Mouse (Mus musculus) 3T3-L1 (cell line): ENCODE results near the gene Nup160.

Source experiments
- DNase-seq: peaks from one replicate; pipeline ENCODE4 v3.0.0-alpha.2; 2015; ENCODE audit warnings: low read depth, low spot score

Nup160 gene

DNA sequence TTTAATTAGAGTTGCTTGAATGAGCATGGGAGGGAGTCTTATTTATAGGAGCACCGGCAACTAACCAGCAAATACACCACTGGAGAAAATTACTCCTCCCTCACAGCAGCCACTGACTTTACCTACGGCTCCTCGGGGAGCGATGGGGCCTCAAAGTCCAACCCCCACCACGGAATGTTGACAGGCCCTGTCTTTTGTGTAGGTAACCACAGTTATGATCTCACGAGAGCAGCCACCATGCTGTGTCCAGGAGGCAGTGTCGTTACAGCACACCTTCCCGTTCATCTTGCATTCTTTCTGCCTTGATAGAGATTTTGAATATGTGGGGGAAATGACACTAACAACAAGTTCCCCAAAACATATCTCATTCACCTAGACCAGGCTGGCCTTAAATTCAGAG lies at the start of gene Nup160:
Gene Nup160, plus strand, starts transcription at position 209 of the 400 bp plus-strand sequence.
- DNase-seq: no peak

DNA sequence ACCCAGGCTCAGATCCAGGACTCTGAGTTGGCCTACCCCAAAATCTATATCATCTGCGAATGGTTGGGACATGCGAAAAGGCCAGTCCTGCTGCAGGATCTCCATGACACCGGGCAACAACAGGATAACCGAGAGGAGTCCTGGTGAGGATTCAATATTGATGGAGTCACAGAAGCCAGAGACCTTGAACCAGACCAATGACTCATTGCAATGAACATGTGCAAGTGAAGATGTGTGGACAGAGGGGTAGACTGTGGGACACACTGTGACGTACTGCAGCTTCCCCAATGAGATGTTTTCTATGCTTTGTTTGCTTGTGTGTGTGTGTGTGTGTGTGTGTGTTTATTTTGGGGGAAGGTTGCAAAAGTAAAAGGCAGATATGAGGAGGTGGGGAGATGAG lies 48.8 kb upstream of the Nup160 start:
- no peak for DNase-seq

DNA sequence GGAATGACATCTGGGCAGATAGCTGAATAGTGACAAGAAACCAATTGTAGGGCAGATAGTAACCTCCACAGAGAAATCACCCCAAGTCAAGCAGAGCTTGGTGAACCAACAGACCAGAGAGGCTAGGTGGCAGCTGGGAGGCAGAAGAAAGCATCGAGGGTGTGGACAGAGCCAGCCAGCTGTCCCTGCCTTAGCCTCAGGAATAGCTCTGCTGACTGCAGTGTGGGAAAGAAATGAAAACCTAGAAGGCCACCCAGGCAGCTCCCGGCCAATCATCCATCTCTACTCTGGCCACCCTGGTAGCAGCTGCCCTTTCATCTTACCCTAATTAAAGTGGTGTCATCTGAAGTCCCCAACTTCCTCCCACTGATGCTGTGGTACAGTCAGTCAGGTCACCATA lies 47.5 kb upstream of the Nup160 start:
- DNase-seq: no peak

DNA sequence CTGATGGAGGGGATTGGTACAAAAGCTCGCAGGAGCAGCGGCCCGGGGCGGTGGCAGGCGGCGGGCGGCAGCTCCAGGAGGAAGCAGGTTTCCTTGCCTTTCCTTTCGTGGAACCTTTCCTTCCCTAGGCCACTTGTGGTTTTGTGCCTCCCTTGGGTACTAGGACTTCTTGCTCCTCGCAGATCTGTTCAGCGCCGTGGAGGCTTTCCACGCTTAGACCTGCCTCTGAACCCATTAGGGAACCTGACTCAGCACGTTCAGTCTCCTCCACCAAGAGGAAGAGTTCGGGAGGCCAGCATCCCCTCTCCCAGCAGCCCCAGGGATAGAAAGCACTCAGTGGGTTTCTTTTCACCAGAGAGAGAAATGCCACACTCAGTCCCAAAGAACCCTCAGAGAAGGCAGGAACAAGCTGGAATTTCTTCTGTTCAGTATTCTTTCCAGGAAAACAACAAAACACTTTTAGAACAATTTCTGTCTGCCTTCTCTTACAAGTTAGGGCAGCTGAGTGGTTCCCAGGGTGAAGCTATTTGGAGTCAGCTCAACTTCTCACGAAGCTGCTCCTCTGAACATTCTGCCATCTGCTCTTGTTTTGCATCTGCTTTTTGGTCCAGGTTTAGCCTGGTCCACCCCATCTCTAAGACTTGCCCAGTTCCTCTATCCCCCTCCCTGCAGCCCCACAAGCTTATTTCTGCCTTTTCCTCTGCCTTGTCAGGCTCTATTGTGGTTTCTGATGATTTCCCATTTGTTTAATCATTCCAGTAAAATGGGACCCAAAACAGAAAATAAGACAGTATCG lies 44.9 kb upstream of the Nup160 start:
- DNase-seq: no peak

DNA sequence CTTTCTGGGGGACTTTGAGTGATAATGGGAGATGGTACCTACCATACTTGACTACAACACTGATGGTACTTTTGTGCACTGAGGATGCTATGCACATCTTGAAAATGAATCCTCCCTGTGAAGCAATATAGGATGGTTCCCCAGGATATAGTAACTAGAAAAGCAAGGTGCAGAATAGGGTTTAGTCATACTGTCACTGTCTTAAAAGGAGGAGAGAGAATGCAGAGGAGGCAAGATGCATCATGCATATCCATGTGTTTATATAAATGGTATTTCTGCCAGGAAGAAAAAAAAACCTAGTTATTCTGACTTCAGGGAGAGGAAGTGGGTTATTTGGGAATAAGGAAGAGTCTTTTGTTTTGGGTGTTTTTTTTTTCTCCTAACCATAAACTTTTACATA lies 42.3 kb upstream of the Nup160 start:
- no peak for DNase-seq

DNA sequence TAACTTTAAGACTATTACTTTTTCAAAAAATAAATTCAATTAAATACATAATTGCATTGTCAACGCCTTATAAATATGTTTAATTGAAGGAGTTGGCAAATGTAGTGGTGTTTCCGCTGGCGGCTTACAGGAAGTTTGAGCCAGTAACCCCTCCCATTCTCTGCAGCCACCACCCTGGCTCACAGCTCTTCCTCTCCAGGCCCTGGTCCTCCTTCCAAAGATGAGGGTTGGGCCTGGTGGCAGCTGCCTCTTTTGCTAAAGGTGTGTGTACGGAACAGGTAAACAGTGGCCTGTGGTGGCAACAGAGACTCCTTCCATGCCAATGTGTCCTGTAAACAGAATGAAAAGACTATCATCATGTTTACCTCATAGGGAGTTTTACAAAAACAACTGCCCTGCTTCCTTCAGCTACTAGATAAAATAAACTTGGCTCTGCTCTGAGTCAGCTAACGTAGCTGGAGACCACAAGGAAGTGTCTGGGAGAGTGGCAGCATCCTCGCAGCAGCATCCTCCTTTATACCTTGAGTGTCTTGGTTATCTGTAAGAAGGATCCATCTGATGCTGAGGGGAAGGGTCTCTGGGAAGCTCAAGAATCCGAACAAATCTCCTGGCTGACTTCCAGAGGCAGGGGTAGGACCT lies 41.8 kb upstream of the Nup160 start:
- no peak for DNase-seq

DNA sequence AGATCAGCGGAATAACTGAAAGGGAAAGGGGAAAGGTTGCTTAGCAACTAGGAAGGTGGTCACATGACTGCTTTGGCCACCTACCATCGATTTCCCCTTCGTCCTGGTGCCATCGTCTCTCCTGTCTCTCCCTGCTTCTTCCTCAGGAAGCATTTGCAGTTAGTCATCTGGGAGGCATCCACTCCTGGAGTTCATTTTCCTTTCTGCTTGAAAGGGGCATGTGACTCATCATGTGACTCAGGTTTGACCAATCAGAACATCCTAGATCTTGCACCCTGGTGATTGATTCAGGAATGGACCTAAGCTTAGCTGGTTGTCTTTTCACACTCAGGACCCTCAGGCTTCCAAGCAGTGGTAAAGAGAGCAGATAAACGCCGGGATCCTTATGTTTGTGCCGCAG lies 40.2 kb upstream of the Nup160 start:
- peak; percentile 60 for DNase-seq

DNA sequence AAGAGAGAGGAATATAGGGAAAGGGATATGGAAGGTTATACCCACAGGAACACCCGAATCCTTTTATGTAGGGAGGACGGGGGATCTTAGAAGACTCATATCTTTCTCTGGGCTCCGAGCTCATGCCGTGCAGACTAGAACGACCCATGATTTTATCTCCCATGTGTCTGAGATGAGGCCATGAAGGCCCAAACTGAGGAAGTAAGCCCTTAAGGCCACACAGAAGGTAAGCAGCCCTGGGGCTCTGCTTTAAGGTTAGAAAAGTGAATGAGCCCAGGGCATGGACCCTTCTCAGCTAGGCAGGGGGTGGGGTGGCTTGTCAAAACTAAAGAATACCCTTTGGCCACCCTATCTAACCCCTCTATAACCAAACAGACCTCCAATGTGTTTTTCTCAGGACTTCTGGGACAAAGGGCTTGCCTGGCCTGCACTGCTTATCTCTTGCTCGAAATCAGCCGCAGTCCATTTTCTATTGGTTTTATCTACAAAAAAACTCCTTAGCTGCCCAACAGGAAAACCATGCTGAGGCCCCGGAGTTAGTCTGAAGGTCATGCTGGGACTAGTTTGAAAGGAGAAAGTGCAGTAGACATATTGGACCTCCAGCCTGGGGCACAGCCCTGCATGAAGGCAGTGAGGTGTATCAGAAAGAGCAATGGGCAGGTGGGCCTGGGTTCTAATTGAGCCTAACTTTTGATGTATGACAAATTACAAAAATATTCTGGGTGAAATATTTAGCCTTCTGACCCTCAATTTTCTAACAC lies 37.8 kb upstream of the Nup160 start:
- no peak for DNase-seq

DNA sequence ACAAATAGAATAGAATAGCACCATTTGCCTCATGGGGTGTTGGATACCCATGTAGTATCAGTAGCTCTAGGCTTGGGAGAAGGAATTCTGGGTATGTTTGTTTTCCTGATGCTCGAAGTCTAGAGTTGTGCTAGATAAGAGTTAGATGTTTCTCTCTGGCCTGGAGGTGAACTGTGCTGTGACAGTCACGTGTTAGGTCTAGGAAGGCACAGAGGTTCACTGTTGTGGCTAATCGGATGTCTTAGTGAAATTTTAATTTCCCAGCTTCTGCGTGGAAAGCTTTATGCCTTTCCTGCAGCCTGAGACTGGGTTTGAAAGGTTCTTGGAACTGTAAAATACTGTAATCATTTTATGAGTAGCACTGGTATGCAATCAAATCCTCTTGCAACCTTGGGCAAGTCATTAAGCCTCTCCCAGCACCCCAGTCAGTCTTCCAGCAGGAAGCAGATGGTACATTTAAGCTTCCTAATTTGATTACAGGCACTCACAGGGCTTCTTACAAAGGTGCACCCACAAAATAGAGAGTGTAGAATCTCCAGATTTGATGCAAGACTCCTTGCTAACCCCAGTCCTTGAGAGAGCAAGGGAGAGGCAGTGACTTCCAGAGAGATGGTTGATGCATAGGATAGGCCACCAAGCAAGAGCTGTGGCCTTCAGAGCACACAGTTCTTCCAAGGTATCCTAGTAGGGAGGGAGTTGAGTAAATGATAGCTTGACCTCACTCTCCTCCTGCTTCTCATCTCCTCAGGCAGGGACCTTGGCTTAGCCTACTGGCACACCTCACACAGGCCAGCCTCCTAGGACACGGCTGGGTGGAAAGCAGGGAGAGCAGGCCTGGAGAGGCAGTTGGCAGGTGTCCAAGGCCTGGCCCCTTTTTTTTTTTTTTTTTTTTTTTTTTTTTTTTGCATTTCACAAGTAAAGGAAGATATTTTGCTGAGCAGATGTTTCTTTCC lies 37.0 kb upstream of the Nup160 start:
- DNase-seq: peak; percentile 49

DNA sequence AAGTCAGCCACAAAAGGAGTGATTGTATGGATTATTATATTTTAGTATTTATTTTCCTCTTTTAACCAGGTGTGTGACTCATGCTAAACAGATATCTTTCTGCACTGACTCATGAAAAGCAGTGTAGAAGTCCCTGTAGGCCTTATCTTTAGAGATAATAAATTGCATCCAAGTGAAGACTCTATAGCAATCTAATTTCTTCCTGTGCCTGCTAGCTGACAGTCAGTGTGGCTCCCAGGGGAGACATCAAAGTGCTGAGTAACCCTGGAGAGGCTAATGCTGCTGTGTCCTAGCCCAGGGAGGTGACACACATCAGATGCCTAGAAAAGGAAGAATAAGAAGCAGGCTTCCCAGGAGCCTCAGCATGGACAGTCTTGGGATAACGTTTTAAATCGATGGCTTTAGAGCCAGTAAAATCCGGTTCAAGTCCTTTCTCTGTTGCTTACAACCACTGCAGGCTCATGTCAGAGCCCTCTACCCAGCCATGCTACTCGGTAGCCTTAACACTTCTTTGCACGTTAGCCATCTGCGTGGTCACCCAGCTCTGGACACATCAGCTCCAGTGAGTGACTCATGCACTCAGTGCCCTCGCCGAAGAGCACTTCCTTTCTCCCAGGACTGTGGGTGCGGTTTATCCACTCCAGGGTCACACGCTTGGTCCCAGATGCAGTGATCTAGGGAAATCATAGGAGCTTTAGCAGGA lies 35.9 kb upstream of the Nup160 start:
- DNase-seq: peak; percentile 82

DNA sequence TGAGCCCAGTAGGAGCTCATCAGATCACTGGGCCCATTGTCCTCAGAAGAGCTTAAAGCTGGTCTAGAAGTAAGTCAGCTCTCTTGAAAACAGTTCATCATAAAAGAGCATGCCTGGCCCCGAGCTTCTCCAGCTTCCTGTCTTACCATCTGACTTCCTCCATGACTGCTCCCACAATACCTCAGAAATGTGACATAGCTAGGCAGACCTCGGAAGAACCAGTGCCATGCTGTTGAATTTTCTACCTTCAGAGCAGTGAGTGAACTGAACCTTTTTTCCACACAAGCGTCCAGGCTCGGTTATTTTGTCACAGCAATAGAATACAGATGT lies 35.3 kb upstream of the Nup160 start:
- DNase-seq: no peak

DNA sequence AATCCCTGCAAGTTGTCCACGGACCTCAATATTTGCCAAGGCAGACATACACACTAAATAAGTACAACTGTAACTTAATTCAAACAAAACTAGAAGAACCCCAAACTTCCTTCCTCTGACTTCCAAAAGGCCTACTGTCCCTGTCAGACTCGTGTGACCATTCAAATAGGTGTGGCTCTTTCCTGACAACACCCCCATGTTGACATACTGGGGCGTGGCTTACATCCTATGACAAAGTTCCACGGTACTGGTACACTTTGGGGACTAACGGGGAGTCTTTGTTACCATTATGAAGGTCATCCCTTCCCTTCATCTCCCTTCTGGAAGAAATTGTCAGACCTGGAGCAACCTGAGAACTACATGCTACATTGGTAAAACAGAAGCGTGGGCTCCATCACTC lies 29.9 kb upstream of the Nup160 start:
- no peak for DNase-seq

DNA sequence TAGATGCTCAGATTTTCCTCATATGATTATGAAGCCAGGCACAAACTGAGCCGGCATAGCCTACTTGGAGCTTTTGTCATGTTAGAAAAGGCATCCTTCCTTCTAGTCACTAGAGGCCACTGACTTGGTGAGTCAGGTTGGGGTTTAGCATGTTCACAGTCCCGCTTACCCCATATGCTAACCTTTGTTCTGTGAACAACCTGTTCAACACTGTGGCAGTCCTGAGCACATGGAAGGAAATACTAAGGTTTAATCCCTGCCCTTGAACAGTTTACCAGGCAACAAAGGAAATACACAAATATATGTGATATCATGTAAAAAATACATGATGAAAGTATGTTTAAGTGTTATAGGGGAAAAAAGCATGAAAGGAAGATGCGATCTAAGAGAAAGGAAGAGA lies 27.6 kb upstream of the Nup160 start:
- DNase-seq: no peak

DNA sequence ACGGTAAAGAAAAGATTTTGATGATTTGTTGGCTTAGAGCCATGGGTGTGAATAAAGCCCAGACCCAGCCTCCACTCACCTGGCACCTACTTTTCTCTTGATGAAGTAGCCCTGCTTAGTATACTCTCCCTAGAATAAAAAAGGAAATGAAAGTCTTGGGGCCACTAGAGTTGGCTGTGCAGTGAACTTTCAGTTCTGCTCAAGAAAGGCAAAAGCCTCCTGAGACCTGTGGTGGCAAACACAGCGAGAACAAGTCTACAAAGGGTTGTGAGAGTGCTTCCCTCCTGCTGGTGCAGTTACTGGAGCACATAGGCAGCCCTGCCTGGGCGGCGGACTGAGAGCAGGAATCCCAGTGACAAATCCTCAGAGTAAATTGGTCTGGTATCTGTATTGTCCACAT lies 27.1 kb upstream of the Nup160 start:
- DNase-seq: no peak

DNA sequence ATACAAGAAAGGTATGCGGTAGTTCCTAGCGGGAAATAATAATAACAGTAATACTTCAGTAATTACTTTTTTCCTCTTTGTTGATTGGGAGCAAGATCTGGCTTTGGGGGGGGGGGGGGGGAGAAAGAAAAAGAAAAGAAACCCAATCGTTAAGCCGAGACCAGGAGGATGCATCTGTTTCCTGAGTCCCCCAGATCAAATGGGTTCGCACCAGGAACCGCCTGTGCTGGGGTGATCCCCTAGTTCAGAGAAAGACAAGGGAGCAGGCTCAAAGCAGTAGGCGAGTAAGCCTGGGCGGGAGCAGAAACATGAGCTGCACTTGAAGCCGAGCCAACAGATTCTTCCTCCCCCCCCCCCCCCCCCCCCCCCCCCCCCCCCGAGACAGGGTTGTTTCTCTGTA lies 24.9 kb upstream of the Nup160 start:
- DNase-seq: no peak

DNA sequence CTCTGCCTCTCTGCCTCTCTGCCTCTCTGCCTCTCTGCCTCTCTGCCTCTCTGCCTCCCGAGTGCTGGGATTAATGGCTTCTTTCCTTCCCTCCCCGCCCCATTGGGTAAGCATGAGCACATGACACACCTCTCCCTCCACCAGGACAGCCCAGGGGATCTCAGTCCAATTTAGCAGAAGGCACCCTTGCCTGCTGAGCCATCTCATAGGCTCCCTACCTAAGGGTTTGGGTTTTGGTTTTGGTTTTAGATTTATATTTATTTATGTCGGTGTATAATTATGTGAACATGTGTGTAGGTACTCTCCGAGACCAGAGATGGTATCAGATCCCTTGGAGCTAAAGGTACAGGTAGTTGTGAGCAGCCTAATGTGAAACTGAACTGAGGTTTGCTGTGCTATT lies 24.0 kb upstream of the Nup160 start:
- no peak for DNase-seq

DNA sequence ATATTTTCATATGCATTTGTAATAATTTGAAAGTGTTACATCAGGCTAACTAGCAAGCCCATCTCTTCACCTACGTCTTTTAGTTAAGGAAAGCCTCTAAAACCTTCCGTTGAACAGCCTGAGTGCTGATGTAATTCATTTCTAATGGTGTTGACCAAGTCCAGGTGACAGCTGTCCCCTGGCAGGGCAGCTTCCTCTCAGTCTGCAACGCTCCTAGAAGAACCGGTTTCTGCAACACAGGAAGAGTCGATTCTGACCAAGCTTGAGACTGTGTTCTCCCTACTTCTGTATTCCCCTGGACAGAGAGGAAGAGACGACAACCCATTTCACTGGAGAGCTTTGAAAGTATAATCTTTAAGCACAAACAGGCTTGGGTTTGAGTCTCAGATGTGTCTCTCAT lies 21.6 kb upstream of the Nup160 start:
- no peak for DNase-seq

DNA sequence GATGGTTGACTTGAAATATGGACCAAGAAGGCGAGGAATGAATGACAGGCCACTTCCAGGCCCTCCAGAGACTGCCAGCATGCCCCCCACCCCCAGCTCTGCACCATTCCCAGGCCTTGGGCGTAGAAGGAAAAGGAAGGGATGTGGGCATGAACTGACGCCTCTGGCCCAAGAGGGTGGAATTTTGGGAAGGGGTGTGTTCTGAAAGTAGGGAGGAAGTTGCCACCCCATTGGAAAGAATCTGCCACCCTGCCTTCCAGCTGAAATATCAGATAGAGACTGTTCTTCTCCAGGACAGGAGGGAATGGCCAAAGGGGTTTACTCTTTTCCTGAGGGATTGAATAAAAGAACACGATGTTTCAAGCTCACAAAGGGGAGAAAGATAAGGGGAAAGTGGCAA lies 18.4 kb upstream of the Nup160 start:
- no peak for DNase-seq

DNA sequence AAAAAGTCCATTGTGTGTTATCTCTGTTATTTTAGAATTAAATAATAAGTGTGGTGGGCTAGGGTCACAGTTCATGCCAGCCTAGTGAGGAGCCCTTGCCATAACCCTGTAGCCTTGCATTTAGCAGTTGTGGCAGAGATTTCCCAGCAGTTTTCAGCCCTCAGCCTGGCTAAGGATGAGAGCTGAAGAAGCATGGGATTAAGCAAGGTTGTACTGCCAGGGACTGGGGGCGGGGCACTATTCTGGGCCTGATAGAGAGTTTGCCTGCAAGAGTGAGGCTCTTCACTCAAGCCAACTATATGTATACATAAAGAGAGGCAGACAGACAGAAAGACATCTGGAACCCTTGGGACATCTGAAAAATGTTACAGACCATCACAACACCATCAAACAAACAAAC lies 18.0 kb upstream of the Nup160 start:
- DNase-seq: no peak

DNA sequence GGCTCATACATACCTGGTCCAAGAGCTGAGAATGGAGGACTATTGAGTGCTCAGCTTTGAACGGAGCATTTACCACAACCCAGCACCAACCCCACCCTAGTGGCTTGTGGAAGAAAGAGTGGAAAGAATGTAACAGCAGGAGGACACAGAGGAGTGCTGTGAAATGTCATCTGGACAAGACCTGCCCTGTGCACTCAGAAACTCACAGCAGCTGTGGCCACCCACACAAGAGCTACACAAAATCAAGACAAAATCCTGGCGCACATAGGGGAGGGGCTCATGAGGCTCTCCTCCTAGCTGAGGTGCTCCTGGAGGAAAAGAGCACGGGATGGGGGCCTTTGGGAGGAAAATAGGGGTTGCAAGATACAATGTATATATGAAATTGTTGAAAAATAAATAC lies 17.4 kb upstream of the Nup160 start:
- DNase-seq: no peak

DNA sequence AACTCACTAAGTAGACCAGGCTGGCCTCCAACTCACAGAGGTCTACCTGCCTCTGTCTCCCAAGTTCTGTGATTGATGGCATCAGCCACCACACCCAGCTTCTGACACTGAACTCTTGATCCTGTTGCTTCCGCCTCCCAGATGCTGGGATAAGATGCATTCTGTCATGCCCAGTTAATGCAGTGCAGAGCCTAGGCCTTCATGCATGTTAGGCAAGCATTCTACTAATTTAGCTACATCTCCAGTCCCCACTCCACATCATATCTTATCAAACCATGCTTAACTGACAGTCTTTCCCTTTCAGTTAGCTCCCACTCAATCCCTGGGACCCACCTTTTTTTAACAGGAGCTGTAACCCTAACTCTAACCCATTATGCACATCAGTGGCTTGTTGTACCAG lies 16.1 kb upstream of the Nup160 start:
- DNase-seq: no peak
